Mouse (Mus musculus) liver, embryonic 11.5 days (tissue): ENCODE measurements around the gene 4930438A08Rik. TPM values are rescaled to one million over a fixed set of nuclear protein-coding genes. Genes with fewer than 3 reads are reported as not detected.

ENCODE experiments used
- ATAC-seq: fragments of 200-750 bp; cut with Nextera tagmentation; replicated peaks from 2 replicates; pipeline ENCODE4 v1.8.0; 2017; ENCODE audit warnings: moderate number of reproducible peaks, mild to moderate bottlenecking, moderate TSS enrichment, moderate library complexity; ENCODE audit not compliant: low FRiP score
- DNase-seq: peaks from one replicate; pipeline ENCODE4 v3.0.0-alpha.2; 2017; ENCODE audit warnings: low spot score
- H3K27ac ChIP-seq: fragments of 300-500 bp; sonication (generic); 2 replicates; pipeline ENCODE4 v1.5.1; 2014; ENCODE audit warnings: mild to moderate bottlenecking, low read depth, low read length, control low read depth
- H3K27me3 ChIP-seq: fragments of 300-500 bp; sonication (generic); replicated peaks from 2 replicates; pipeline ENCODE4 v1.6.1; 2014; ENCODE audit warnings: low read length, mixed read lengths; ENCODE audit not compliant: control insufficient read depth, insufficient read depth
- H3K36me3 ChIP-seq: fragments of 300-500 bp; sonication (generic); 2 replicates; pipeline ENCODE4 v1.6.1; 2014; ENCODE audit warnings: mild to moderate bottlenecking, low read length, moderate library complexity, mixed read lengths; ENCODE audit not compliant: control insufficient read depth, insufficient read depth
- H3K4me1 ChIP-seq: fragments of 300-500 bp; sonication (generic); replicated peaks from 2 replicates; pipeline ENCODE4 v1.6.1; 2014; ENCODE audit warnings: low read length, mixed read lengths; ENCODE audit not compliant: control insufficient read depth, insufficient read depth
- H3K4me2 ChIP-seq: fragments of 300-500 bp; sonication (generic); 2 replicates; pipeline ENCODE4 v1.6.1; 2014; ENCODE audit warnings: mild to moderate bottlenecking, control low read depth, moderate library complexity
- H3K4me3 ChIP-seq: fragments of 300-500 bp; sonication (generic); 2 replicates; pipeline ENCODE4 v1.5.1; 2014; ENCODE audit warnings: low read depth, low read length, control low read depth
- H3K9ac ChIP-seq: fragments of 300-500 bp; sonication (generic); 2 replicates; pipeline ENCODE4 v1.6.1; 2014; ENCODE audit warnings: low read depth, low read length, control low read depth
- H3K9me3 ChIP-seq: fragments of 300-500 bp; sonication (generic); 2 replicates; pipeline ENCODE4 v1.6.1; 2016; ENCODE audit warnings: low read length, inconsistent platforms, mixed read lengths; ENCODE audit not compliant: control insufficient read depth
- WGBS: fragments of 180-500 bp; shearing (Covaris S2); extraction: QIAGEN DNeasy Blood & Tissue Kit; methylation state at CpG from one replicate; pipeline ENCODE4 v1.1.7; 2014; 5-methylcytosine and 5-hydroxymethylcytosine counted together
- polyA plus RNA-seq: library from polyadenylated mRNA; unstranded; fragments of >200 nt; fragmentation: Nextera tagmentation; extraction: Ambion mirVana; gene quantifications from 2 replicates; pipeline ENCODE4 v1.2.1, GENCODE M21; 2014

The 4930438A08Rik gene
- polyA plus RNA-seq, 1 experiment from 2014 or later: 0.30 TPM

DNA sequence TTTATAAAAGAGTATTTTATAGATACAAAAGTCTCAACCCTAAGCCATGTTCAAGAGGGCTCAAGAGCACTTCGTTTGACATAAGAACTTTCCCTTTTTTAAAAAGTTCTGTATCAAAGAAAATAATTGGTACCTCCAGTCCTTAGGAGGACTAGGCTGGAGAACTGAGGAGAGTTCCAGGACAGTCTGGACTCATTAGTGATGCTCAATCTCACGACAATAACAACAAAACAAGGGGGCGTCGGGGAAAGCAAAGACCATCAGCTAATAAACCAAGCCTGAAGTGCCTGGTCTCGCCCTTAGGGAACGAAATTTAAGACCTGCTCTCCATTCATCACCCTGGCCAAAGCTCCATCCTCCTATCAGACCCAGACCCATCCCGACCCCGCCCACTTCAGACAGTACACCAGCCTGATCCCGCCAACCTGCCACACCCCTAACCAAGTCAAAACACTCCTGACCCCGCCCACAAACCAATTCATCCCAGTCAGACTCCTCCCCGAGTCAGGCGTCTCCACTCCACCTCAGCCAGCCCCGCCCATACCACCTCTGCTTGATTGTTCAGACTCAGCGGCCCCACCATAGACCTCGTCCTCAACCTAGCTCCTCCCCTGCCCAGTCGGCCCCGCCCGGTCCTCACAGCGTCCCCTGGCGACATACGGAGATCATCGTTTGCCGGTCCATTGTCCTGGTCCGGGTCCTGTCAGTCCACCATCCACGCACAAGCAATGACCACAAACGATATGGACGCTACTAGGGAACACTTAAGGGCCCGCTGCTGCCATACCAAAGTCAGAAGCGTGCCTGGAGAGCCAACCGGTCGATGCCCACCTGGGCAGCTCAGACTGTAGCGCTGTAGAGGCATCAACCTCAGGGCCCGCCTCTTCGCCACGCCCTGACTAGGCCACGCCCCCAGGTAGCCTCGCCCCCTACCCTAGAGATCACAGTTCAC is 35.5 kb upstream of the 4930438A08Rik start:
- 3% methylated on average over 37 of the region's 37 CpGs for WGBS
- no peak overlapping the region for H3K27ac ChIP-seq

DNA sequence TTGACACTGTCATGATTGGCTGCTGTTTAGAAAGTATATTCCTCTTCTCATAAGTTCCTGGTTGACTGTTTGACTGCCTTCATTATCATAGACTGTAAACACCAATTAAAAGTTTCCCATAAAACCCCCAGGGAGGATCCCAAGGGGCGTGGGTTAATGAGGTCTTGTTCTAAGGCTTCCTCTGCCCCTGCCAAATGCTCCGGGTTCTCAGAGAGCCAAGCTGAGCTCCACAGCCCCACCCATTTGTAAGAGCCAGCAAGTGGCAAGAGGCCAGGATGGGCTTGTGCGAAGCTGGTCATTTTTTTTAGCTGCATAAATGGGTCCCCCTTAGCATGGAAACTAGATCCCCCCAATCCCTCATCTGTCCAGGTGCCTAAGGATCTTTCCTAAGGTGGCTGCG is 27.3 kb upstream of the 4930438A08Rik start:
- H3K4me3 ChIP-seq: no peak overlapping the region
- no peak overlapping the region for H3K27ac ChIP-seq
- no peaks in the 10 kb centered on the region for H3K27me3 ChIP-seq
- ATAC-seq (no peak), DNase-seq (no peak)
- H3K4me1 ChIP-seq: no peaks in the 10 kb centered on the region
- H3K9me3 ChIP-seq: no peaks in the 10 kb centered on the region
- no peak overlapping the region for H3K4me2 ChIP-seq
- WGBS: 54% methylated on average over 4 of the region's 4 CpGs
- H3K9ac ChIP-seq: no peak overlapping the region
- no peaks in the 10 kb centered on the region for H3K36me3 ChIP-seq

More for the DNA sequence above, 35.5 kb upstream of the 4930438A08Rik start:
- Histone ChIP-seq H3K4me2 (peak overlapping the region; percentile 68), H3K4me1 (peaks cover 5% of the 10 kb centered on the region), H3K4me3 (peak overlapping the region; percentile 39), H3K9ac (no peak overlapping the region), H3K36me3 (no peaks in the 10 kb centered on the region), H3K27me3 (no peaks in the 10 kb centered on the region), H3K9me3 (no peaks in the 10 kb centered on the region)
- ATAC-seq: peak; percentile 91
- peak; percentile 71 for DNase-seq

DNA sequence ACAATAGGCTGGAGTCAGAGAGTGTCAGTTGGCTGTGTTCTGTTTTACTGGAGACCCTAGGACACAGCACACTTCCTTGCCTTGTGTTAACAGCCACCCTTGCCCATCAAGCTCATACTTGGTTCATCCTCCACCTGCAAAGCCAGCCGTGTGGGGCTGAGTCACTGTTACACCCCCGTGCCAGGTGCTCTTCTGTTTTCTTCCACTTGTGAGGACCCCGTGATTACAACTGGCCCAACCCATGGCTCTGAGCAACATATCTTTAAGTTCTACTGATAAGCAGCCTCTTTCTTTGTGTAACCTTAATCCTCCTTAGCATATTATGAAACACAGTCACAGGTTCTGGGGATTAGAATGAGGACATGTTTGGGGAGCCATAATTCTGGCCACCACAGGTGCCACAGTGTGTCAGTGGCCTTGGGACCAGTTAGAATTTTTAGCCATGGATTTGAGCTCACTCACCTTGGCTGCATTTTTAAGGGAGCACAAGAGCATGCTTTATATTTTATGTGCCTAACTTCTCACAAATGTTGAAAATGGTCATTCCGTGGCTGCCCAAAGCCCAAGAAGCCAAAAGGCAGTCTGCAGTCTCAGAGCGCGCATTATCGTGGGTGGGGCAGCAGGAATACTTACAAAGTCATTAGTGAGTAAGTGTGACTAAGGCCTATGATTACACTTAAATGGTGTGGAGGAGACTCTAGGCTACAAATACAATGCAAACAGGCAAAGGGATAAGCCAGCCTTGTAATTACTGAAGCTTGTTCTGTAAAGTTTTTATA is 25.2 kb upstream of the 4930438A08Rik start:
- 78% methylated on average over 7 of the region's 7 CpGs for WGBS
- Histone ChIP-seq H3K27ac (no peak overlapping the region), H3K9ac (no peak overlapping the region), H3K36me3 (no peaks in the 10 kb centered on the region), H3K4me3 (no peak overlapping the region), H3K27me3 (no peaks in the 10 kb centered on the region), H3K9me3 (no peaks in the 10 kb centered on the region), H3K4me1 (no peaks in the 10 kb centered on the region), H3K4me2 (no peak overlapping the region)
- ATAC-seq: no peak
- no peak for DNase-seq

DNA sequence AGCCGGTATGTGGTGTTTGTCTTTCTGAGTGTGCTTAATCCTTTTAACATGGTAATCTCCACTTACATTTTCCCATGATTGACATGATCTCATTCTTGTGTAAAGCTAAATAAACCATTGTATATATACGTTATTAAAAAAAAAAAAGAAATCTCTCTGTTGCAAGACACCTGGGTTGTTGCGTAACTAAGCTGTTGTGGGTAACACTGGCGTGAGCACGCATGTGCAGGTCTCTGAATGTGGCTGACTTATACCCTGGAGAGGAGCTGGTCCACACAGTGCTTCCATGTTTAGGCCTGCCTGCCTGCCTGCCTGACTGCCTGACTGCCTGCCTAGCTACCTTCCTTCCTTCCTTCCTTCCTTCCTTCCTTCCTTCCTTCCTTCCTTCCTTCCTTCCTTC is 24.0 kb upstream of the 4930438A08Rik start:
- no peak overlapping the region for H3K9ac ChIP-seq
- ATAC-seq (no peak), DNase-seq (no peak)
- H3K36me3 ChIP-seq: no peaks in the 10 kb centered on the region
- H3K4me3 ChIP-seq: no peak overlapping the region
- H3K9me3 ChIP-seq: no peaks in the 10 kb centered on the region
- no peak overlapping the region for H3K27ac ChIP-seq
- WGBS: 83% methylated on average over 5 of the region's 5 CpGs
- H3K4me1 ChIP-seq: no peaks in the 10 kb centered on the region
- H3K4me2 ChIP-seq: no peak overlapping the region
- no peaks in the 10 kb centered on the region for H3K27me3 ChIP-seq

DNA sequence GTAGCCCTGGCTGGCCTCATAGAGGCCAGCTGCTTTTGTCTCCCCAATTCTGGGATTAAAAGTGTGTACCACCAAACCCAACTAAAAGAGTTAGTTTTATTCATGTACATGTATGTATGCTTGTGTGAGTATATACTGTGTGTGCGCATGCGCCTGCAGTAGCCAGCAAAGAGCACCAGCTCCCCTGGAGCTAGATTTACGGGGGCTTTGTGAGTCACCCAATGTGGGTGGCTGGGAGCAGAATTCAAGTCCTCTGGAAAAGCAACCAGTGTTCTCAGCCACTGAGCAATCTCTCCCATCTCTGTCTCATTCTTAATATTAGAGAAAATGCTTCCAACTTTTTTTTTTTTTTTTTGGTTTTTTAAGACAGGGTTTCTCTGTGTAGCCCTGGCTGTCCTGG is 20.2 kb upstream of the 4930438A08Rik start:
- H3K9ac ChIP-seq: no peak overlapping the region
- no peak overlapping the region for H3K4me3 ChIP-seq
- no peaks in the 10 kb centered on the region for H3K36me3 ChIP-seq
- H3K27me3 ChIP-seq: no peaks in the 10 kb centered on the region
- no peak overlapping the region for H3K4me2 ChIP-seq
- H3K27ac ChIP-seq: no peak overlapping the region
- no peak for ATAC-seq
- WGBS: 85% methylated on average over 3 of the region's 3 CpGs
- no peaks in the 10 kb centered on the region for H3K9me3 ChIP-seq
- H3K4me1 ChIP-seq: no peaks in the 10 kb centered on the region
- no peak for DNase-seq

DNA sequence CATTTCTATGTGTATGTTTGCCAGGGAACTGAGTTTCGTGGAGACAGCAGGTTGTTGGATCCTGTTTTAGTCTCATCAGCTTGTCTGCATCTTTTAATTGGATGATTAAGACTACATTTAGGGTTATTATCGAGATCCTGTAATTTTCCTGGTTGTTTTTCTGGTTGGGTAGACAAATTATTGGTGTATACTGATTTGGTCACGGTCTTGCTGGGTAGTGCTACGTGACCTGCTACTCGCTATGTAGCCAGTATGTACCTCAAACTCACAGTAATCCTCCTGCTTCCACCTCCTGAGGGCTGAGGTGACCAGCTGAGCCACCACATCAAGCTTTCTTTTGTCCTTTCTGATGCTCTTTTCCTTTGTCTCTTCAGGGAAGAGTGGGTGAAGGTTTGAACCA is 16.8 kb upstream of the 4930438A08Rik start:
- 81% methylated on average over 5 of the region's 5 CpGs for WGBS
- no peak overlapping the region for H3K9ac ChIP-seq
- ATAC-seq (no peak), DNase-seq (no peak)
- H3K4me1 ChIP-seq: no peaks in the 10 kb centered on the region
- H3K9me3 ChIP-seq: no peaks in the 10 kb centered on the region
- no peak overlapping the region for H3K4me3 ChIP-seq
- H3K27ac ChIP-seq: no peak overlapping the region
- no peak overlapping the region for H3K4me2 ChIP-seq
- H3K36me3 ChIP-seq: no peaks in the 10 kb centered on the region
- no peaks in the 10 kb centered on the region for H3K27me3 ChIP-seq

DNA sequence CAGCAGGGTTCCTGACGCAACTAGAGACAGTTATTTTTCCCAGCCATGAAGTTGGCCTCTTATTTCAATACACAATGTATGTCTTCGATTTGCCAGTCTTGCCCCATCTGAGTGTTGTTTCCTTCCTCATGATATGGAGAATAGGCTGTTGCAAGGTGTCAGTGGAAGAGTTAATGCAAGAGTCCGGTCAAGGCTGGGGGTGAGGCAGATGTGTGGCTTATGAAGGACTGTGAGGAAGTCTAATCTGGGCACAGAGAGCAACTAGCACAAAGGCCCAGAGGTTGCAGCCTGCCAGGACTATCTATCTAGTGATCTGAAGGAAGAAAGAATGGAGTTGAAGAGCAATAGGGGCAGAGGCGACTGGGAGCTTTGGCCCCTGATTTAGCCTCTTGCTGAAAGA is 14.4 kb upstream of the 4930438A08Rik start:
- no peak overlapping the region for H3K27ac ChIP-seq
- H3K4me3 ChIP-seq: no peak overlapping the region
- no peaks in the 10 kb centered on the region for H3K36me3 ChIP-seq
- ATAC-seq: no peak
- 74% methylated on average over 4 of the region's 4 CpGs for WGBS
- no peaks in the 10 kb centered on the region for H3K27me3 ChIP-seq
- no peak overlapping the region for H3K4me2 ChIP-seq
- H3K4me1 ChIP-seq: no peaks in the 10 kb centered on the region
- no peak overlapping the region for H3K9ac ChIP-seq
- H3K9me3 ChIP-seq: no peaks in the 10 kb centered on the region
- DNase-seq: no peak

DNA sequence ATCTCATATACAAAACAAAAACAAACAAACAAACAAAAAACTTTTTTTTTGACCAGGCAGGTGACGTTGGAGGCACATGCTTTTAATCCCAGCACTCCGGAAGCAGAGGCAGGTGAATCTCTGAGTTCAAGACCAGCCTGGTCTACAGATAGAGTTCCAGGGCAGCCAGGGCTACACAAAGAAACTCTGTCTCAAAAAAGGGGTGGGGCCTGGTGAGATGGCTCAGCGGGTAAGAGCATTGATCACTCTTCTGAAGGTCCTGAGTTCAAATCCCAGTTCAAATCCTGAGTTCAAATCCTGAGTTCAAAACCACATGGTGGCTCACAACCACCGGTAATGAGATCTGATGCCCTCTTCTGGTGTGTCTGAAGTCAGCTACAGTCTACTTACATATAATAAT is 12.8 kb upstream of the 4930438A08Rik start:
- ATAC-seq (no peak), DNase-seq (no peak)
- no peak overlapping the region for H3K4me3 ChIP-seq
- 73% methylated on average over 4 of the region's 4 CpGs for WGBS
- no peaks in the 10 kb centered on the region for H3K9me3 ChIP-seq
- no peaks in the 10 kb centered on the region for H3K36me3 ChIP-seq
- no peak overlapping the region for H3K27ac ChIP-seq
- H3K4me2 ChIP-seq: no peak overlapping the region
- no peaks in the 10 kb centered on the region for H3K4me1 ChIP-seq
- H3K27me3 ChIP-seq: no peaks in the 10 kb centered on the region
- H3K9ac ChIP-seq: no peak overlapping the region
